Mouse (Mus musculus) thymus, adult 2 months (tissue): ENCODE measurements around the gene Glt1d1.

Experiments
- CTCF ChIP-seq: fragments of 200-500 bp; IDR thresholded peaks from 2 replicates; pipeline ENCODE4 v1.5.1; 2012; ENCODE audit warnings: mild to moderate bottlenecking, control low read depth, low read length, moderate library complexity, borderline replicate concordance; ENCODE audit not compliant: control insufficient read depth, poor library complexity, insufficient read depth; ENCODE audit errors: extremely low read depth
- POLR2A ChIP-seq: fragments of 200-500 bp; IDR thresholded peaks from 2 replicates; pipeline ENCODE4 v1.6.1; 2012; ENCODE audit warnings: mild to moderate bottlenecking, low read length, control low read depth, moderate library complexity; ENCODE audit not compliant: control insufficient read depth, poor library complexity, insufficient read depth; ENCODE audit errors: extremely low read depth

DNA sequence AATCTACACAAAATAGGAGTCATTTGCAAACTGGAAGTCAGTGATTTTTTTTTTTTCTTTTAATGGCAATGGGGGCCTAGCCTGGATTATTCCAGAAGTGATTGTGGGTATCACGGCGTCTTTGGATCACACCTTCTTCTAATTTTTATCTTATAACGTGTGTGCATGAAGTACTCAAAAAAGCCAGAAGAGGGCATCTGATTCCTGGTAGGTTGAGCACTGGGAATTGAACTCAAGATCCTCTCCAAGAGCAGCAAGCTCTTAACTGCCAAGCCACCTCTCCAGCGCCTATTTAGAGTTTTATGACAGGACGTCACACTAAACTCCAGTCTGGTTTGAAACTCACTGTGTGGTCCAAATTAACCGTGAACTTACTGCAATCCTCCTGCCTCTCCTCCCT is 44.2 kb upstream of the Glt1d1 start:
- no peak for TF ChIP-seq POLR2A
- no peak for TF ChIP-seq CTCF
